Mouse (Mus musculus) megakaryocyte, embryonic 14.5 days (primary cell): Measurements from ENCODE around the gene Enpep. TPM values are rescaled to one million over a fixed set of nuclear protein-coding genes. Genes with fewer than 3 reads are reported as not detected.

ENCODE experiments used
- H3K27me3 ChIP-seq: replicated peaks from 2 replicates; pipeline ENCODE3; 2012; ENCODE audit warnings: inconsistent platforms
- H3K36me3 ChIP-seq: replicated peaks from 2 replicates; pipeline ENCODE3; 2012; ENCODE audit warnings: low read length, inconsistent platforms, mixed read lengths
- H3K4me1 ChIP-seq: 2 replicates; pipeline ENCODE4 v1.6.1; 2012; ENCODE audit warnings: inconsistent platforms
- H3K4me3 ChIP-seq: replicated peaks from 2 replicates; pipeline ENCODE3; 2012; ENCODE audit warnings: moderate library complexity, mild to moderate bottlenecking, inconsistent platforms
- H3K9me3 ChIP-seq: 2 replicates; pipeline ENCODE4 v1.6.1; 2012; ENCODE audit warnings: inconsistent platforms
- FLI1 ChIP-seq: IDR thresholded peaks from 2 replicates; pipeline ENCODE4 v1.6.1; 2012; ENCODE audit warnings: low read length, inconsistent platforms, mixed read lengths
- GATA1 ChIP-seq: IDR thresholded peaks from 3 replicates; pipeline ENCODE4 v1.6.1; 2012; ENCODE audit warnings: mixed read lengths, low read length, inconsistent platforms, borderline replicate concordance
- polyA plus RNA-seq: library from polyadenylated mRNA; stranded (reverse); fragments of >175 nt; gene quantifications from 2 replicates; pipeline ENCODE4 v1.2.3, GENCODE M21; 2012; ENCODE audit warnings: low replicate concordance; ENCODE audit not compliant: insufficient read depth

The Enpep gene
- polyA plus RNA-seq, result not detected in 2 replicates

DNA sequence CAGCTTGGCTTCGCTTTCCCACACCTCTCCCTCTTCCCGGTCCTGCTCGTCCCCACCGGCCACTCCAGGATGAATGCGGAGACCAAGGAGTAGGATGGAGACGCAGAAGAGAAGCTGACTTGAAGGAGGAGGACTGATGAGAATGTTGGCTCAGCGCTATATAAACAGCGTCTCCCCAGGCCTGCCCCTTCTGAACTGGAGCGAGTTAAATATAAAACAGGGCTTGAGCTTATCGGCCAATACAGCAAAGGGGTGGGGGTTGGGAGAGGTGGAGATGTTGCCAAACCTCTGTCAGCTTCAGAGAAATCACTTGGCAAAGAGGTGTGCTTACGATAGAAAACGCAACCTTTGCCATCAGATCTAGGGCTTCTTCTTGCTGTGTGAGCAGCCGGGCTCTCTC is at the start of gene Enpep:
Enpep (minus strand) TSS at position 135 of the 400 bp plus-strand sequence.
- H3K36me3 ChIP-seq, result no peaks in the 10 kb centered on the region
- H3K27me3 ChIP-seq, result peaks cover 2% of the 10 kb centered on the region
- peak within 1 kb of the TSS; percentile 62 for H3K4me3 ChIP-seq
- H3K9me3 ChIP-seq, result no peaks in the 10 kb centered on the region
- TF ChIP-seq GATA1, result no peak
- TF ChIP-seq FLI1, result no peak
- peaks cover 3% of the 10 kb centered on the region; the same call in 1 of the 2 replicates for H3K4me1 ChIP-seq

DNA sequence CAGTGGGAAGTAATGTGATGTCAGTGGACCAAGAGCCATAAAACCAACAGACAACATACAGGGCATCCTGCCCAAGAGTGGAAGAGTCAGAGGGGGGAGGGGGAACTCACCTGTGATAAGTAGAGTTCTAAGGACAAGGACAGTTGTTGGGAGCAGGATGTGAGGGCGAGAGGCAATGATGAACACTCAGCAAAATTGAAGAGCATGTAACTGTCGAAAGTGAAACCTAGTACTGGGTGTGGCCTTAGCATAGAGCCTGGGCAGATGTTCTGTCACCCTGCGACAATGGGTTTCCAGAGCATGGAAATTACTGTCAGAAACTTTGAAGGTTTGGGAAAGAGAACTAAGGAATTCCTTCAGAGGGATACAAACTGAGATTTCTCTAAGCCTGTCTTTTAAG is 46.6 kb upstream of the Enpep start:
- H3K36me3 ChIP-seq, result no peaks in the 10 kb centered on the region
- H3K9me3 ChIP-seq, result peaks cover 5% of the 10 kb centered on the region; the same call in 1 of the 2 replicates
- H3K4me1 ChIP-seq, result no peaks in the 10 kb centered on the region
- H3K27me3 ChIP-seq, result no peaks in the 10 kb centered on the region
- no peak for TF ChIP-seq GATA1
- no peak for TF ChIP-seq FLI1
- H3K4me3 ChIP-seq, result no peak overlapping the region

DNA sequence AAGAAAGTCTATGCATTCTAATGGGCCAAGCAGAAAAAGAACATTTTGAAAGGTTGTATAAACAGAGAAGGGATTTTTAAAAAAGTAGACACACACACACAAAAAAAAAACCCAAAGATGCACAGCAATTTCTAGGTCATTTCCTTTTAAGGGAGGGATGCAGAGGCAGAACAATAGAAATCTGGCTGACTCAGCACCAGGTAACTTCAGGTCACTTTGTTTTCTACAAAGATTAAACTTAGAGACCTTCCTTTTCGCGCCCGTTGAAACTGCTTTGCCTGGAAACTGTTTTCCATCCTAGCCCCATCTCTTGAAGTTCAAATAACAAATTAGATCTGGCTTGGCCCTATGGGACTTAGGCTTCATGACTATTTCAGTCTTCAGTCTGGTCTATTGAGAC is 42.6 kb upstream of the Enpep start:
- TF ChIP-seq GATA1 (no peak), FLI1 (no peak)
- Histone ChIP-seq H3K27me3 (no peaks in the 10 kb centered on the region), H3K4me1 (no peaks in the 10 kb centered on the region), H3K9me3 (no peaks in the 10 kb centered on the region), H3K4me3 (no peak overlapping the region), H3K36me3 (no peaks in the 10 kb centered on the region)

GRCm38 (mm10) chr3:129373108-129373507 is 40.6 kb upstream of the Enpep start:
- Histone ChIP-seq H3K27me3 (no peaks in the 10 kb centered on the region), H3K9me3 (peaks cover 9% of the 10 kb centered on the region; the same call in 1 of the 2 replicates), H3K4me3 (no peak overlapping the region), H3K36me3 (no peaks in the 10 kb centered on the region), H3K4me1 (no peaks in the 10 kb centered on the region)
- TF ChIP-seq GATA1, result no peak
- no peak for TF ChIP-seq FLI1

- Histone ChIP-seq H3K27me3 (no peaks in the 10 kb centered on the region), H3K9me3 (peaks cover 30% of the 10 kb centered on the region), H3K36me3 (no peaks in the 10 kb centered on the region), H3K4me1 (no peaks in the 10 kb centered on the region), H3K4me3 (no peak overlapping the region)
- no peak for TF ChIP-seq FLI1
These were observed 37.0 kb upstream of the Enpep start for GRCm38 (mm10) chr3:129369491-129369890.

- Histone ChIP-seq H3K27me3 (no peaks in the 10 kb centered on the region), H3K4me1 (no peaks in the 10 kb centered on the region), H3K4me3 (no peak overlapping the region), H3K36me3 (no peaks in the 10 kb centered on the region), H3K9me3 (peaks cover 31% of the 10 kb centered on the region)
- TF ChIP-seq GATA1, result no peak
- TF ChIP-seq FLI1, result no peak
These were observed 33.4 kb upstream of the Enpep start for GRCm38 (mm10) chr3:129365919-129366318.

GRCm38 (mm10) chr3:129364818-129365390 is 32.4 kb upstream of the Enpep start:
- Histone ChIP-seq H3K36me3 (no peaks in the 10 kb centered on the region), H3K4me1 (no peaks in the 10 kb centered on the region), H3K4me3 (no peak overlapping the region), H3K27me3 (no peaks in the 10 kb centered on the region), H3K9me3 (peaks cover 31% of the 10 kb centered on the region)
- TF ChIP-seq FLI1, result no peak
- no peak for TF ChIP-seq GATA1

DNA sequence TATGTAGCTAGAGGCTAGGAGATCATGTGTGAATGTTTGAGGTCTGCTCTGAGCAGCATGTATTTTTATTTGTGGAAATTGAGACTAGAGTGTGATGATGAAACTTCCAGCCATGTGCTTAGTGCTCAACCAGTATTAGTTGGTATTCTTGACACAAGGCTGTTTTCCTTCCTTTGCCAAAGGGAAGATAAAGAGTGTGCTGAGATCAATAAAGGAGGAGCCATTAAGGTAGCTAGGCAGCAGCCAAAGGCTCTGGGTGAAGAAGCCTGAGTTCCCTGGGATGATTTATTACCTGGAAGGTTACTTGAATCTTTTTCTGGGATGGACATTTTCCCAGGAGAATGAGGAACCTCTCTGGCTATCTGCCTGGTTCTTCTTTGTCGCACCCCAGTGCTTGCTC is 30.9 kb upstream of the Enpep start:
- no peaks in the 10 kb centered on the region for H3K36me3 ChIP-seq
- TF ChIP-seq GATA1 (no peak), FLI1 (no peak)
- peaks cover 23% of the 10 kb centered on the region for H3K9me3 ChIP-seq
- H3K4me3 ChIP-seq, result no peak overlapping the region
- no peaks in the 10 kb centered on the region for H3K4me1 ChIP-seq
- no peaks in the 10 kb centered on the region for H3K27me3 ChIP-seq

DNA sequence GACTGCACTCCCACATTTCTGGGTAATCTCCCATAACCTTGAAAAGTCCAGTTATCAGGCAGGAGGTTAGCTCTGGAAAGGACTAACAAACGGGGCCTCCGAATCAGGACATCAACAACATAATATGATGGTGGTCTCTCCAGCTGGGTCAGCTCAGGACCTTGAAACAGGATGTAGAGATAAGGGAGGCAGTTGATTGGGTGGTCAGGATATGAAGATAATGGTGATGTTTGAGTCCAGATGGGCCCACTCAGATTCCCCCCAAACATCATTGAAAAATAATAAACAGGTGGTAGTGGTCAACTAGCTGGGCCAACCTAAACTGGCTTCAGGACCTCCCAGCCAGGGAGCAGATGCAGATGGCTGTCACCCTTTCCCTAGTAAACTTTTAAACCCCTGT is 25.6 kb upstream of the Enpep start:
- Histone ChIP-seq H3K9me3 (no peaks in the 10 kb centered on the region), H3K36me3 (no peaks in the 10 kb centered on the region), H3K4me3 (no peak overlapping the region), H3K27me3 (no peaks in the 10 kb centered on the region), H3K4me1 (no peaks in the 10 kb centered on the region)
- TF ChIP-seq FLI1, result no peak
- no peak for TF ChIP-seq GATA1

GRCm38 (mm10) chr3:129353901-129354300 is 21.4 kb upstream of the Enpep start:
- TF ChIP-seq FLI1, result no peak
- no peak for TF ChIP-seq GATA1
- Histone ChIP-seq H3K4me1 (no peaks in the 10 kb centered on the region), H3K9me3 (peaks cover 5% of the 10 kb centered on the region; the same call in 1 of the 2 replicates), H3K36me3 (no peaks in the 10 kb centered on the region), H3K4me3 (no peak overlapping the region), H3K27me3 (no peaks in the 10 kb centered on the region)
